Mouse (Mus musculus) B cell, adult 67 days (primary cell): ENCODE data around the gene Inca1. TPM values are rescaled to one million over a fixed set of nuclear protein-coding genes. Genes with fewer than 3 reads are reported as not detected.

Experiments
- total RNA-seq, 2 experiments: library from RNA; stranded (reverse); gene quantifications; 4 replicates each; pipeline ENCODE4 v1.2.4; 2023

Gene Inca1
- total RNA-seq: 1 to 10 TPM; 2.0 to 2.2 TPM

GRCm38 (mm10) chr11:70699722-70700556 is at the start of gene Inca1, which contains the start of gene Kif1c:
TSS of gene Inca1 (minus strand) at chr11:70700155.
TSS of gene Kif1c (plus strand) at chr11:70700548.

GRCm38 (mm10) chr11:70687601-70688199 is 12.3 kb downstream of the Inca1 start, which contains the start of gene Camta2:
TSS of gene Camta2 (minus strand) at chr11:70688105.

GRCm38 (mm10) chr11:70668771-70669505 is 31.0 kb downstream of the Inca1 start, which contains the start of gene Spag7:
TSS of gene Spag7 (minus strand) at chr11:70669416.

GRCm38 (mm10) chr11:70656964-70657363 is 43.0 kb downstream of the Inca1 start, which contains the start of gene Eno3:
TSS of gene Eno3 (plus strand) at chr11:70657202.

GRCm38 (mm10) chr11:70654198-70654922 is 45.6 kb downstream of the Inca1 start, which contains the start of gene Pfn1:
TSS of gene Pfn1 (minus strand) at chr11:70654644.

GRCm38 (mm10) chr11:70646691-70647650 is 53.0 kb downstream of the Inca1 start, which contains the start of the genes Rnf167 and Slc25a11:
TSS of gene Rnf167 (plus strand) at chr11:70647235.
TSS of gene Slc25a11 (minus strand) at chr11:70647479.

GRCm38 (mm10) chr11:70638714-70639278 is 61.2 kb downstream of the Inca1 start, which contains the start of gene Gp1ba:
TSS of gene Gp1ba (plus strand) at chr11:70639122.

Other genes starting within 250 kb of the Inca1 start
- 10 to 100 TPM; 43.4 to 49.3 TPM for gene Med11, start 248.2 kb downstream of the Inca1 start, total RNA-seq
- gene Zmynd15, start 240.7 kb downstream of the Inca1 start, total RNA-seq: under 1 TPM; 0.47 to 0.90 TPM
- 1 to 10 TPM; 3.9 to 4.2 TPM for gene Cxcl16, start 240.2 kb downstream of the Inca1 start, total RNA-seq
- not detected for gene Tm4sf5, start 194.9 kb downstream of the Inca1 start, total RNA-seq
- not detected for gene Vmo1, start 185.5 kb downstream of the Inca1 start, total RNA-seq
- gene Gltpd2, start 181.0 kb downstream of the Inca1 start, total RNA-seq: not detected
- 100 to 1,000 TPM; 121 to 134 TPM for gene Psmb6, start 174.8 kb downstream of the Inca1 start, total RNA-seq
- not detected for gene Gm40193, start 167.2 kb downstream of the Inca1 start, total RNA-seq
- 1 to 10 TPM; 5.0 to 5.2 TPM for gene Pld2, start 160.1 kb downstream of the Inca1 start, total RNA-seq
- gene Mink1, start 137.3 kb downstream of the Inca1 start, total RNA-seq: 10 to 100 TPM; 81.3 to 93.7 TPM
- not detected for gene 4930544D05Rik, start 84.3 kb downstream of the Inca1 start, total RNA-seq
- gene Chrne, start 80.9 kb downstream of the Inca1 start, total RNA-seq: 1 to 10 TPM in 1 of 2 experiments, not detected in 1; 1.2 TPM
- gene Gp1ba, start 61.0 kb downstream of the Inca1 start, total RNA-seq: not detected
- 100 to 1,000 TPM; 242 to 251 TPM for gene Rnf167, start 52.9 kb downstream of the Inca1 start, total RNA-seq
- 10 to 100 TPM; 69.1 to 77.2 TPM for gene Slc25a11, start 52.7 kb downstream of the Inca1 start, total RNA-seq
- gene Pfn1, start 45.5 kb downstream of the Inca1 start, total RNA-seq: 1,000 to 10,000 TPM; 1,404 to 1,507 TPM
- 10 to 100 TPM; 36.4 to 41.4 TPM for gene Eno3, start 43.0 kb downstream of the Inca1 start, total RNA-seq
- 10 to 100 TPM; 50.3 to 51.9 TPM for gene Spag7, start 30.7 kb downstream of the Inca1 start, total RNA-seq
- 10 to 100 TPM; 68.6 to 69.9 TPM for gene Camta2, start 12.1 kb downstream of the Inca1 start, total RNA-seq
- gene Kif1c, start 393 bp upstream of the Inca1 start, total RNA-seq: 10 to 100 TPM; 33.4 to 36.3 TPM
- gene Zfp3, start 64.1 kb upstream of the Inca1 start, total RNA-seq: 1 to 10 TPM; 1.8 to 5.4 TPM
- 10 to 100 TPM; 28.9 to 29.8 TPM for gene Scimp, start 112.4 kb upstream of the Inca1 start, total RNA-seq
- 10 to 100 TPM; 57.1 to 57.7 TPM for gene Rabep1, start 144.6 kb upstream of the Inca1 start, total RNA-seq